Mouse (Mus musculus) kidney, embryonic 14.5 days (tissue): Measurements from ENCODE around the gene Ogdh. TPM values are rescaled to one million over a fixed set of nuclear protein-coding genes. Genes with fewer than 3 reads are reported as not detected.

ENCODE experiments used
- ATAC-seq: fragments of 200-750 bp; cut with Nextera tagmentation; 2 replicates; pipeline ENCODE4 v1.8.0; 2017; ENCODE audit warnings: moderate number of reproducible peaks, mild to moderate bottlenecking, moderate TSS enrichment, moderate library complexity; ENCODE audit not compliant: low FRiP score, low TSS enrichment
- H3K27ac ChIP-seq: fragments of 300-500 bp; sonication (generic); 2 replicates; pipeline ENCODE4 v1.5.1; 2014; ENCODE audit warnings: low read depth, mild to moderate bottlenecking, low read length, moderate library complexity, mixed read lengths
- H3K27me3 ChIP-seq: fragments of 300-500 bp; sonication (generic); 2 replicates; pipeline ENCODE4 v1.6.1; 2014; ENCODE audit warnings: mild to moderate bottlenecking, low read length; ENCODE audit not compliant: control insufficient read depth, insufficient read depth
- H3K36me3 ChIP-seq: fragments of 300-500 bp; sonication (generic); 2 replicates; pipeline ENCODE4 v1.6.1; 2014; ENCODE audit warnings: low read length, mixed read lengths; ENCODE audit not compliant: control insufficient read depth, insufficient read depth
- H3K4me1 ChIP-seq: fragments of 300-500 bp; sonication (generic); 2 replicates; pipeline ENCODE4 v1.6.1; 2014; ENCODE audit warnings: low read length, mixed read lengths; ENCODE audit not compliant: control insufficient read depth, insufficient read depth
- H3K4me2 ChIP-seq: fragments of 300-500 bp; sonication (generic); replicated peaks from 2 replicates; pipeline ENCODE4 v1.6.1; 2014; ENCODE audit warnings: low read depth, mild to moderate bottlenecking, low read length
- H3K4me3 ChIP-seq: fragments of 300-500 bp; sonication (generic); 2 replicates; pipeline ENCODE4 v1.5.1; 2014; ENCODE audit warnings: mild to moderate bottlenecking, low read length
- H3K9ac ChIP-seq: fragments of 300-500 bp; sonication (generic); 2 replicates; pipeline ENCODE4 v1.6.1; 2014; ENCODE audit warnings: low read depth, mild to moderate bottlenecking, low read length, moderate library complexity
- H3K9me3 ChIP-seq: fragments of 300-500 bp; sonication (generic); 2 replicates; pipeline ENCODE4 v1.6.1; 2016; ENCODE audit warnings: low read length; ENCODE audit not compliant: control insufficient read depth
- WGBS: fragments of 180-500 bp; shearing (Covaris S2); extraction: QIAGEN DNeasy Blood & Tissue Kit; methylation state at CpG from one replicate; pipeline ENCODE4 v1.1.7; 2014; 5-methylcytosine and 5-hydroxymethylcytosine counted together
- polyA plus RNA-seq: library from polyadenylated mRNA; unstranded; fragments of >200 nt; fragmentation: Nextera tagmentation; extraction: Ambion mirVana; gene quantifications from 2 replicates; pipeline ENCODE4 v1.2.1, GENCODE M21; 2014

The Ogdh gene
- polyA plus RNA-seq, 1 experiment from 2014 or later = 108 TPM

DNA sequence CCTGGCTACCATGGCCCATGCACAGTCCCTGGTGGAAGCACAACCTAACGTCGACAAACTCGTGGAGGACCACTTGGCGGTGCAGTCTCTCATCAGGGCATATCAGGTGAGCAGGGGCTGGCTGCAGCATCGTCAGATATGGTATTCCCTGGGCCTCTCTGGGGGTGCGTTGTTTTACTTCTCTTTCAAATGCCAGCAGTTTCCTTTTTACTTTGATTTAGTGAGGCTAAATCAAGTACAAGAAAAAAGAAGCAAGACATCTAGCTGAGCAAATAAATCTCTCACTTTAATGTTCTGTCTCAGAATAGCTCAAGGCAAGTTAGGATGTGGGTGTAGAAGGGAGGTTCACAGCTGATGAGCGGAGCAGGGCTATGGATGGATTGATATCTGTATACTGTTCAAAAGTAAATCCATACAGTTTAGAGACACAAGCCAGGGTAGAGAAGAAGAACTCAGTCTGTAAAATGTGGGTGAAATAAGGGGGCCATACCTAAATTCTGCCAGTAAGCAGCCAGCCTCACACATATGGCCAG lies 22.5 kb downstream of the Ogdh start:
- Histone ChIP-seq H3K4me3 (no peak overlapping the region), H3K9me3 (0 out of 2 replicates have a peak, but pooled peaks cover 2% of the 10 kb centered on the region), H3K4me1 (no peaks in the 10 kb centered on the region), H3K27ac (no peak overlapping the region), H3K9ac (no peak overlapping the region), H3K36me3 (peaks cover 54% of the 10 kb centered on the region), H3K27me3 (no peaks in the 10 kb centered on the region), H3K4me2 (no peak overlapping the region)
- WGBS = 43% methylated on average over 7 of the region's 7 CpGs
- no peak for ATAC-seq

GRCm38 (mm10) chr11:6316821-6317220 lies 25.4 kb downstream of the Ogdh start:
- Histone ChIP-seq H3K4me3 (no peak overlapping the region), H3K9me3 (0 out of 2 replicates have a peak, but pooled peaks cover 1% of the 10 kb centered on the region), H3K9ac (no peak overlapping the region), H3K27me3 (no peaks in the 10 kb centered on the region), H3K4me1 (no peaks in the 10 kb centered on the region), H3K27ac (no peak overlapping the region), H3K4me2 (no peak overlapping the region), H3K36me3 (peaks cover 58% of the 10 kb centered on the region)
- no peak for ATAC-seq
- WGBS = 89% methylated on average over 11 of the region's 11 CpGs

- 93% methylated on average over 5 of the region's 5 CpGs for WGBS
- no peak for ATAC-seq
- H3K4me1 ChIP-seq = no peaks in the 10 kb centered on the region
- H3K27me3 ChIP-seq = no peaks in the 10 kb centered on the region
- no peak overlapping the region for H3K9ac ChIP-seq
- H3K27ac ChIP-seq = no peak overlapping the region
- peaks cover 62% of the 10 kb centered on the region for H3K36me3 ChIP-seq
- H3K9me3 ChIP-seq = no peaks in the 10 kb centered on the region
- H3K4me2 ChIP-seq = no peak overlapping the region
- no peak overlapping the region for H3K4me3 ChIP-seq
Observed at GRCm38 (mm10) chr11:6318559-6318958, 27.1 kb downstream of the Ogdh start.

DNA sequence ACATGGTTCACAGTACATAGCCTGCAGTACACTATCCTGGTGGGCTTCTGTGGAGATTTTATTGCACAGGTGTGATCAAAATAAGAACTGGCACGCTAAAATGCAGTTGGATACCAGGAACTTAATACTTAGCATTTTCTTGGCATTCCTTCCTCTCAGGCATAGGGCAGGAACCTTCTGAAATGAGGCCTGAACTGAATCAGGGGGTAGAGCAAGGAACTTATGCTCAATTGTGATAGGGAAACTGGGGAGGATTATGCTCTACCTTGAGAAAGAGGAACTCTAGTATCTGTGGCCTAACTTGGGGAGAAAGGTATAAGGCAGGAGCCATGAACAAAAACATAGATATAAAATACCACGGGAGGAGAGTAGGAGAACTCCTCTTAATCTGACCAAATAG lies 27.9 kb downstream of the Ogdh start:
- ATAC-seq = no peak
- no peaks in the 10 kb centered on the region for H3K9me3 ChIP-seq
- H3K36me3 ChIP-seq = peaks cover 57% of the 10 kb centered on the region
- no peak overlapping the region for H3K4me2 ChIP-seq
- no peak overlapping the region for H3K9ac ChIP-seq
- H3K4me1 ChIP-seq = no peaks in the 10 kb centered on the region
- H3K4me3 ChIP-seq = no peak overlapping the region
- H3K27ac ChIP-seq = no peak overlapping the region
- WGBS = 75% methylated on average over 2 of the region's 2 CpGs
- no peaks in the 10 kb centered on the region for H3K27me3 ChIP-seq

- ATAC-seq = no peak
- Histone ChIP-seq H3K9ac (no peak overlapping the region), H3K27me3 (no peaks in the 10 kb centered on the region), H3K27ac (no peak overlapping the region), H3K4me1 (no peaks in the 10 kb centered on the region), H3K4me2 (no peak overlapping the region), H3K36me3 (peaks cover 39% of the 10 kb centered on the region), H3K9me3 (no peaks in the 10 kb centered on the region), H3K4me3 (no peak overlapping the region)
- 93% methylated on average over 2 of the region's 2 CpGs for WGBS
Observed at GRCm38 (mm10) chr11:6322086-6322485, 30.7 kb downstream of the Ogdh start.

DNA sequence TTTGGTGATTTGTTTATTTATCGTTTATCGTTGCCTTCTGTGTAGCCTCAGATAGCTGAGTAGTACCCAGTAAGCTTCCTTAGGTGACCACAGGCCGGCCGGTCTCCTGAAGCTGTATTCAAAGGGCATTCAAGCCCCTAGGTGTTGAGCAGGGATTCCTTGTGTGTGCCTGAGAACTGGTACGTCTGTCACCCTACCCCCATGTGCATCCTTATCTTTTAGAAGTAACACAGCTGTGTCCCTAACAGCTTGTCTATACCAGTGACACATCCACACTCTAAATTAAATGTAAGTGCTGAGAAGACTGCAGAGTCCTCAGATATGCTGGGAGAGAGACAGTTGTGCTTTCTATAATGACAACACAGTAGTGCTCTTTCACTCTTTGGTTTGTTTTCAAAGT lies 31.9 kb downstream of the Ogdh start:
- 85% methylated on average over 5 of the region's 5 CpGs for WGBS
- Histone ChIP-seq H3K9ac (no peak overlapping the region), H3K36me3 (peaks cover 31% of the 10 kb centered on the region), H3K4me2 (no peak overlapping the region), H3K4me3 (no peak overlapping the region), H3K27me3 (no peaks in the 10 kb centered on the region), H3K9me3 (no peaks in the 10 kb centered on the region), H3K27ac (no peak overlapping the region), H3K4me1 (no peaks in the 10 kb centered on the region)
- ATAC-seq = no peak

DNA sequence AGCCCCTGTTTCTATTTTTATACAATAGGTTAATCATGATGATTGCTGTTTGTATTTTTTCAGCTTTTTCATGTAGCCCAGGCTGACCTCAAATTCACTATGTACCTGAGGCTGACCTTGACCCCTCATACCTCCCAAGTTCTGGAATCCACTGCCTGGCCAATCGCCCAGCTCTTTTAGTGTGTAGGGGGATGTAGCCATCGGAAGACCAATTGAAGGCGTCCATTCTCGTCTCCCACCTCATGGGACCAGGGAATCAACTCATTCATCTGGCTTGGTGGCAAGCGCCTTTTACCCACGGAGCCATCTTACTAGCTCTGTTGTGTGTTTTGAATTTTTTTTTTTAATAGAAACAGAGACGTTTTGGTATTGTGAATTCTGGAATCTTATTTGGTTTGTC lies 39.8 kb downstream of the Ogdh start:
- H3K4me2 ChIP-seq = no peak overlapping the region
- no peak overlapping the region for H3K4me3 ChIP-seq
- peaks cover 22% of the 10 kb centered on the region; the same call in 1 of the 2 replicates for H3K36me3 ChIP-seq
- no peaks in the 10 kb centered on the region for H3K4me1 ChIP-seq
- no peaks in the 10 kb centered on the region for H3K27me3 ChIP-seq
- H3K9ac ChIP-seq = no peak overlapping the region
- no peak overlapping the region for H3K27ac ChIP-seq
- H3K9me3 ChIP-seq = no peaks in the 10 kb centered on the region
- no peak for ATAC-seq
- 91% methylated on average over 7 of the region's 7 CpGs for WGBS

GRCm38 (mm10) chr11:6332606-6333005 lies 41.2 kb downstream of the Ogdh start:
- Histone ChIP-seq H3K4me3 (no peak overlapping the region), H3K9me3 (no peaks in the 10 kb centered on the region), H3K9ac (no peak overlapping the region), H3K36me3 (peaks cover 24% of the 10 kb centered on the region; the same call in 1 of the 2 replicates), H3K27ac (no peak overlapping the region), H3K27me3 (no peaks in the 10 kb centered on the region), H3K4me2 (no peak overlapping the region), H3K4me1 (no peaks in the 10 kb centered on the region)
- WGBS = 73% methylated on average over 3 of the region's 3 CpGs
- ATAC-seq = no peak

DNA sequence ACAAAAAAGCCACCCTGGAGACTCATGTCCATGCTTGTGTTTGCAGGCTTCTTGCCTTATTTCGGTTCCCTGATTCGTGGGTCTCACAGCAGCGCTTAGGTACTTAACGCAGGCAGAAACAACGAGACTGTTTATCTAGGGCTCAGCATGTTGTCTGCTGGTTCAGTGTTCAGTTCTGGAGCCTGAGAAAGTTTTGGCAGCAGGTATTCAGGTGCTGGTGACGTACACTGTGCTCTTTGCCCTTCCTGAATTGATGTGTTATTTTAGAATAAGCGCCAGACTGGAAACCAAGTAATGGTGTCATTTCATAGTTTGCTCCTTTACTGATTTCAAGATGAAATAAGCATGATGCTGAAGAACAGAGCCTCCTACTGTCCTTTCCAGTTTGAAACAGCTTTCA lies 42.0 kb downstream of the Ogdh start:
- Histone ChIP-seq H3K27ac (no peak overlapping the region), H3K9ac (no peak overlapping the region), H3K4me1 (no peaks in the 10 kb centered on the region), H3K27me3 (no peaks in the 10 kb centered on the region), H3K4me2 (no peak overlapping the region), H3K4me3 (no peak overlapping the region), H3K9me3 (no peaks in the 10 kb centered on the region), H3K36me3 (peaks cover 26% of the 10 kb centered on the region; the same call in 1 of the 2 replicates)
- ATAC-seq = no peak
- WGBS = 92% methylated on average over 7 of the region's 7 CpGs
